Mouse (Mus musculus) urinary bladder, adult 2 months (tissue): ENCODE results near the gene Lag3. TPM values are rescaled to one million over a fixed set of nuclear protein-coding genes. Genes with fewer than 3 reads are reported as not detected.

Source experiments
- DNase-seq: peaks from one replicate; pipeline ENCODE4 v3.0.0; 2022; ENCODE audit warnings: low spot score
- polyA plus RNA-seq: library from polyadenylated mRNA; depleted of rRNA; stranded (reverse); fragments of >200 nt; gene quantifications from 2 replicates; pipeline ENCODE4 v1.2.3, GENCODE M21; 2012; rRNA removed

Gene Lag3
- polyA plus RNA-seq = 1.3 and 1.9 TPM in 2 replicates

GRCm38 (mm10) chr6:124911533-124912218, at the start of gene Lag3:
Gene Lag3, minus strand, starts transcription at chr6:124911705.
- no peak for DNase-seq

- DNase-seq = no peak
Measured at GRCm38 (mm10) chr6:124961021-124961420, 49.5 kb upstream of the Lag3 start.

GRCm38 (mm10) chr6:124959960-124960359, 48.5 kb upstream of the Lag3 start:
- no peak for DNase-seq

- DNase-seq = no peak
Measured at GRCm38 (mm10) chr6:124958127-124958526, 46.6 kb upstream of the Lag3 start.

- DNase-seq = no peak
Measured at GRCm38 (mm10) chr6:124955212-124955611, 43.7 kb upstream of the Lag3 start.

GRCm38 (mm10) chr6:124953991-124954715, 42.6 kb upstream of the Lag3 start:
- DNase-seq = no peak

GRCm38 (mm10) chr6:124943526-124943925, 32.0 kb upstream of the Lag3 start:
- no peak for DNase-seq

- DNase-seq = no peak
Measured at GRCm38 (mm10) chr6:124941679-124942078, 30.2 kb upstream of the Lag3 start.

GRCm38 (mm10) chr6:124938554-124938953, 27.0 kb upstream of the Lag3 start:
- no peak for DNase-seq

- DNase-seq = no peak
Measured at GRCm38 (mm10) chr6:124937493-124937892, 26.0 kb upstream of the Lag3 start.

- no peak for DNase-seq
Measured at GRCm38 (mm10) chr6:124936681-124937080, 25.2 kb upstream of the Lag3 start.

- no peak for DNase-seq
Measured at GRCm38 (mm10) chr6:124934670-124935069, 23.2 kb upstream of the Lag3 start.

GRCm38 (mm10) chr6:124933127-124933526, 21.6 kb upstream of the Lag3 start:
- DNase-seq = no peak

GRCm38 (mm10) chr6:124932314-124932695, 20.8 kb upstream of the Lag3 start:
- DNase-seq = no peak

- DNase-seq = no peak
Measured at GRCm38 (mm10) chr6:124931525-124932313, 20.2 kb upstream of the Lag3 start.

- peak; percentile 98 for DNase-seq
Measured at GRCm38 (mm10) chr6:124930754-124931524, 19.4 kb upstream of the Lag3 start, which contains the start of gene Mlf2. Gene Mlf2, plus strand, starts transcription at chr6:124931386.

- DNase-seq = no peak
Measured at GRCm38 (mm10) chr6:124930231-124930630, 18.7 kb upstream of the Lag3 start.

- DNase-seq = no peak
Measured at GRCm38 (mm10) chr6:124925941-124926340, 14.4 kb upstream of the Lag3 start.

GRCm38 (mm10) chr6:124925173-124925793, 13.8 kb upstream of the Lag3 start:
- DNase-seq = no peak

- DNase-seq = no peak
Measured at GRCm38 (mm10) chr6:124921539-124921938, 10.0 kb upstream of the Lag3 start.
